Mouse (Mus musculus): ENCODE measurements around the gene Cebpzos.

DNA sequence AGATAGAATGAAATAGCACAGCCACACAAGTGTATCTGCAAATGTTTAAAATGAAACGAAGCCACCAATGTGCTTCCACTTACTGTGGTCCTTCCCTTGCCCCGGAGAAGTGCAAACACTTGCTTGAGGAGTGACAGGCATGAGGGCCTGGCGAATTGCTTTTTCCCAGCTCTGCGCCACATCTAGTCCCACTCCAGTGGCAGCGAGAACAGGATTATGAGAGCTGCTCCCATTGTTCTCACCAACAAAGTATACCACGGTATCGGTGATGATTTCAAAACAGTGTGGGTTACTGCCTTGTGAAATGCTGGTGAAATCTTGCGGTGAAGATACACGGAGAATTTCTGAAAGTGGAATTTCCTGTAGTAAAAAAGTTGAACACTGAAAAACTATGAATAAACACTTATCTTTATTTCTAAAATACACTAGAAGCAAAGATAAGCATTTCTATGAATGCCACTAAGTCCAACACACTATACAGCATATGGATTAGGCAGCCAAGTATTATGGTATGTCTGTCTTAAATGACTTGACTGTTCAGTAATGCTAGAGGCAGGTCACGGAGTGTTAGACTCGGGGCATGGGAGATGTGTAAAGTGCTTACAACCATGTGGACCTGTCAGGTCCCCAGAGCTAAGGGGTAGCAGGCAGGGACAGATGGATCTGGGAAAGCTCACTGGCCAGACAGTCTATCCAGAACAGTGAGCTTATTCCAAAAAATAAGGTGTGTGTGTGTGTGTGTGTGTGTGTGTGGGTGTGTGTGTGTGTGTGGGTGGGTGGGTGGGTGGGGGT, 50.0 kb downstream of the Cebpzos start:
- peak; percentile 26; the same call in 1 of the 2 replicates for TF ChIP-seq EP300 (IDR thresholded peaks at IDR 0.05)
- no peak for TF ChIP-seq CTCF (IDR thresholded peaks at IDR 0.05)

All from lung, postnatal 0 days (tissue).